Mouse (Mus musculus): ENCODE results near the gene Tomm40l.

GRCm38 (mm10) chr1:171265971-171266744 is 43.8 kb upstream of the Tomm40l start:
- TF ChIP-seq POLR2A (IDR thresholded peaks at IDR 0.05; ENCODE audit: low read depth, low read length) (no peak), CTCF (conservative IDR thresholded peaks at IDR 0.05; ENCODE audit: insufficient read depth, insufficient read length, low read depth, low read length) (no peak)

Measured in kidney, adult 2 months (tissue).